Mouse (Mus musculus) liver, embryonic 13.5 days (tissue): Measurements from ENCODE around the gene Mical2. TPM values are rescaled to one million over a fixed set of nuclear protein-coding genes. Genes with fewer than 3 reads are reported as not detected.

ENCODE experiments used
- ATAC-seq: fragments of 200-750 bp; cut with Nextera tagmentation; 2 replicates; pipeline ENCODE4 v1.8.0; 2017; ENCODE audit warnings: low read depth, mild to moderate bottlenecking, moderate number of reproducible peaks, moderate library complexity
- DNase-seq: peaks from one replicate; pipeline ENCODE4 v3.0.0; 2022
- H3K27ac ChIP-seq: fragments of 300-500 bp; sonication (generic); 2 replicates; pipeline ENCODE4 v1.5.1; 2015; ENCODE audit warnings: moderate library complexity, mild to moderate bottlenecking, inconsistent platforms
- H3K27me3 ChIP-seq: fragments of 300-500 bp; sonication (generic); 2 replicates; pipeline ENCODE4 v1.6.1; 2015; ENCODE audit warnings: mild to moderate bottlenecking, inconsistent platforms
- H3K36me3 ChIP-seq: fragments of 300-500 bp; sonication (generic); 2 replicates; pipeline ENCODE4 v1.6.1; 2015; ENCODE audit warnings: mild to moderate bottlenecking, inconsistent platforms
- H3K4me1 ChIP-seq: fragments of 300-500 bp; sonication (generic); replicated peaks from 2 replicates; pipeline ENCODE4 v1.6.1; 2015; ENCODE audit warnings: inconsistent platforms
- H3K4me2 ChIP-seq: fragments of 300-500 bp; sonication (generic); 2 replicates; pipeline ENCODE4 v1.6.1; 2015; ENCODE audit warnings: inconsistent platforms, mild to moderate bottlenecking, moderate library complexity
- H3K4me3 ChIP-seq: fragments of 300-500 bp; sonication (generic); replicated peaks from 2 replicates; pipeline ENCODE4 v1.5.1; 2015; ENCODE audit warnings: mild to moderate bottlenecking, inconsistent platforms
- H3K9ac ChIP-seq: fragments of 300-500 bp; sonication (generic); 2 replicates; pipeline ENCODE4 v1.6.1; 2015; ENCODE audit warnings: mild to moderate bottlenecking, inconsistent platforms
- H3K9me3 ChIP-seq: fragments of 300-500 bp; sonication (generic); replicated peaks from 2 replicates; pipeline ENCODE4 v1.6.1; 2016; ENCODE audit warnings: inconsistent platforms
- WGBS: fragments of 180-500 bp; shearing (Covaris S2); methylation state at CpG from one replicate; pipeline ENCODE4 v1.1.7; 2015; ENCODE audit not compliant: insufficient replicate concordance; 5-methylcytosine and 5-hydroxymethylcytosine counted together
- polyA plus RNA-seq: library from polyadenylated mRNA; unstranded; fragments of >200 nt; fragmentation: Nextera tagmentation; extraction: Ambion mirVana; gene quantifications from 2 replicates; pipeline ENCODE4 v1.2.1, GENCODE M21; 2015

Gene Mical2
- polyA plus RNA-seq, 1 experiment from 2014 or later: 1.5 TPM

- no peak overlapping the region for H3K4me3 ChIP-seq
- 57% methylated on average over 7 of the region's 7 CpGs for WGBS
- no peaks in the 10 kb centered on the region for H3K27me3 ChIP-seq
- ATAC-seq (no peak), DNase-seq (no peak)
- H3K4me2 ChIP-seq: no peak overlapping the region
- H3K36me3 ChIP-seq: no peaks in the 10 kb centered on the region
- no peak overlapping the region for H3K27ac ChIP-seq
- H3K4me1 ChIP-seq: no peaks in the 10 kb centered on the region
- no peak overlapping the region for H3K9ac ChIP-seq
- no peaks in the 10 kb centered on the region for H3K9me3 ChIP-seq
These were observed 7.8 kb downstream of the Mical2 start for GRCm38 (mm10) chr7:112233345-112234005.

DNA sequence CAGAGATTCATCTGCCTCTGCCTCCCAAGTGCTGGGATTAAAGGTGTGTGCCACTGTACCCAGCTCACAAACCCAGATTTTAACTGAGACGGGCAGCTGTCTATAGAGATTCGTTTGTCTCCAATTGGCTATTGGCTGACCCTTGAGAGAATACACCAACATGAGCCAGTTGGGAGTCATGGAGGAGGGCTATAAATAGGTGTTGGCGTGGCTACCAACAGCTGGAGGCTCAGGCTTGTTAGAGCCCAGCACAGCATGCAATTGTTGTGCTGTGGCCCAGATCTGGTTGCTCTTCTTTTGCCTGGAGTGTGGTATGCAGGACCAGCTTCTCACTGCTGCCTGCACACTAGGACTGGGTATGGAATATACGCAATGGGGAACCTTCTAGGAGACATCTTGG lies 8.8 kb downstream of the Mical2 start:
- ATAC-seq (no peak), DNase-seq (no peak)
- H3K4me1 ChIP-seq: peaks cover 3% of the 10 kb centered on the region; the same call in 1 of the 2 replicates
- H3K27me3 ChIP-seq: no peaks in the 10 kb centered on the region
- 69% methylated on average over 4 of the region's 4 CpGs for WGBS
- no peak overlapping the region for H3K4me3 ChIP-seq
- no peak overlapping the region for H3K9ac ChIP-seq
- H3K4me2 ChIP-seq: no peak overlapping the region
- no peaks in the 10 kb centered on the region for H3K9me3 ChIP-seq
- H3K27ac ChIP-seq: no peak overlapping the region
- H3K36me3 ChIP-seq: no peaks in the 10 kb centered on the region

- 53% methylated on average over 4 of the region's 4 CpGs for whole genome bisulfite sequencing
- Histone ChIP-seq H3K27ac (no peak overlapping the region), H3K4me3 (no peak overlapping the region), H3K4me1 (peaks cover 3% of the 10 kb centered on the region; the same call in 1 of the 2 replicates), H3K27me3 (no peaks in the 10 kb centered on the region), H3K9ac (no peak overlapping the region), H3K4me2 (no peak overlapping the region), H3K36me3 (no peaks in the 10 kb centered on the region), H3K9me3 (no peaks in the 10 kb centered on the region)
- no peak for DNase-seq
- no peak for ATAC-seq
These were observed 9.8 kb downstream of the Mical2 start for GRCm38 (mm10) chr7:112235493-112235892.

GRCm38 (mm10) chr7:112237211-112237610 lies 11.6 kb downstream of the Mical2 start:
- H3K4me3 ChIP-seq: no peak overlapping the region
- peaks cover 3% of the 10 kb centered on the region; the same call in 1 of the 2 replicates for H3K4me1 ChIP-seq
- H3K9ac ChIP-seq: no peak overlapping the region
- ATAC-seq (no peak), DNase-seq (no peak)
- no peaks in the 10 kb centered on the region for H3K9me3 ChIP-seq
- H3K4me2 ChIP-seq: no peak overlapping the region
- 66% methylated on average over 7 of the region's 7 CpGs for WGBS
- no peak overlapping the region for H3K27ac ChIP-seq
- no peaks in the 10 kb centered on the region for H3K36me3 ChIP-seq
- no peaks in the 10 kb centered on the region for H3K27me3 ChIP-seq

- Histone ChIP-seq H3K4me3 (no peak overlapping the region), H3K4me2 (no peak overlapping the region), H3K9ac (no peak overlapping the region), H3K4me1 (peaks cover 3% of the 10 kb centered on the region; the same call in 1 of the 2 replicates), H3K36me3 (no peaks in the 10 kb centered on the region), H3K27me3 (no peaks in the 10 kb centered on the region), H3K9me3 (no peaks in the 10 kb centered on the region), H3K27ac (no peak overlapping the region)
- WGBS: 18% methylated on average over 3 of the region's 3 CpGs
- ATAC-seq (no peak), DNase-seq (no peak)
These were observed 12.2 kb downstream of the Mical2 start for GRCm38 (mm10) chr7:112237868-112238267.

GRCm38 (mm10) chr7:112238768-112239728 lies 13.4 kb downstream of the Mical2 start:
- Histone ChIP-seq H3K9me3 (no peaks in the 10 kb centered on the region), H3K27ac (no peak overlapping the region), H3K27me3 (no peaks in the 10 kb centered on the region), H3K36me3 (no peaks in the 10 kb centered on the region), H3K4me3 (no peak overlapping the region), H3K4me1 (peaks cover 3% of the 10 kb centered on the region; the same call in 1 of the 2 replicates), H3K4me2 (no peak overlapping the region), H3K9ac (no peak overlapping the region)
- DNase-seq (no peak), ATAC-seq (no peak)
- 46% methylated on average over 10 of the region's 10 CpGs for WGBS

DNA sequence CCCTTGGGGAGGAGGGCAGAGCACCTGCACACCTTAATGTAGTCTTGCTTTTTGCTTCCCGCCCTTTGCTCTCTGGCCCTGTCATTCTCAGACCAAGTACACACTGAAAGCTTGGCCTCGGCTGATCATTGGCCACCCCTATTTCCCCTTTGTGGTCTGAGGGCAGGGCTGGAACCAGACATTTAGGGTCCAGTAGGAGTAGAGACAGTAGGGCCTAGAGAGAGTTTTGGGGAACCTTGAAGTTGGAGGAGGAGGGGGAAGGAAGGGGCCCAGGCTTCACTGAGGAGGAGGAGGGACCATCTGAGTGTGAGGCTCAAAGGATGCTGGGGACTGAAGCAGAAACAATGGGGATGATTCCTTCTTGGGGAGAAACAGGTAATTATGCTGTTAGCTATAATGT lies 15.1 kb downstream of the Mical2 start:
- 11% methylated on average over 2 of the region's 2 CpGs for WGBS
- Histone ChIP-seq H3K9me3 (no peaks in the 10 kb centered on the region), H3K4me3 (no peak overlapping the region), H3K9ac (no peak overlapping the region), H3K4me1 (peaks cover 6% of the 10 kb centered on the region; the same call in 1 of the 2 replicates), H3K36me3 (no peaks in the 10 kb centered on the region), H3K27me3 (no peaks in the 10 kb centered on the region), H3K27ac (no peak overlapping the region), H3K4me2 (no peak overlapping the region)
- no peak for DNase-seq
- ATAC-seq: no peak

- Histone ChIP-seq H3K4me1 (peaks cover 6% of the 10 kb centered on the region; the same call in 1 of the 2 replicates), H3K9me3 (no peaks in the 10 kb centered on the region), H3K9ac (no peak overlapping the region), H3K36me3 (no peaks in the 10 kb centered on the region), H3K27me3 (no peaks in the 10 kb centered on the region), H3K4me3 (no peak overlapping the region), H3K4me2 (no peak overlapping the region), H3K27ac (no peak overlapping the region)
- ATAC-seq (no peak), DNase-seq (no peak)
- WGBS: 56% methylated on average over 8 of the region's 8 CpGs
These were observed 15.7 kb downstream of the Mical2 start for GRCm38 (mm10) chr7:112241211-112241944.

- H3K9ac ChIP-seq: no peak overlapping the region
- H3K27me3 ChIP-seq: no peaks in the 10 kb centered on the region
- H3K4me1 ChIP-seq: peaks cover 6% of the 10 kb centered on the region; the same call in 1 of the 2 replicates
- H3K27ac ChIP-seq: no peak overlapping the region
- ATAC-seq (no peak), DNase-seq (no peak)
- no peaks in the 10 kb centered on the region for H3K9me3 ChIP-seq
- no peak overlapping the region for H3K4me3 ChIP-seq
- no peak overlapping the region for H3K4me2 ChIP-seq
- WGBS: 81% methylated on average over 3 of the region's 3 CpGs
- no peaks in the 10 kb centered on the region for H3K36me3 ChIP-seq
These were observed 16.3 kb downstream of the Mical2 start for GRCm38 (mm10) chr7:112241945-112242329.

DNA sequence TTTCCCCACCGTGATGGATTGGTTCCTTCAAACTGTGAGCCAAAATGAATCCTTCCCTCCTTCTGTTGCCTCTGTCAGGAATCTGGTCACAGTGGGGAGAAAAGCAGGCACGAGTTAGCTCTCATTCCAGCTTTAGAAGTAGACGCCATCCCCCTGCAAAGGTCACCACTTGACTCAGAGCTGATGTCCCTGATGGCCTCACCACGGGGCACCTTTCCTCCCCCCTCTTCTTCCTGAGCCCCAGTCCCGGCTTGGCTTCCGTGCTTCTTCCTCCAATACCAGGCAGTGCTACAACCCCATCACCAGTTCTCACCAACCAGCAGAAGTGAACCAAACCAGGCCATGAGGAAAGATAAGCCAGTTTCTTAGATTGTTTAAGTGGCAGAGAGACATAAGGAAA lies 16.9 kb downstream of the Mical2 start:
- 63% methylated on average over 6 of the region's 6 CpGs for WGBS
- DNase-seq: no peak
- Histone ChIP-seq H3K4me1 (peaks cover 6% of the 10 kb centered on the region; the same call in 1 of the 2 replicates), H3K27me3 (no peaks in the 10 kb centered on the region), H3K36me3 (no peaks in the 10 kb centered on the region), H3K9me3 (no peaks in the 10 kb centered on the region), H3K4me3 (no peak overlapping the region), H3K27ac (no peak overlapping the region), H3K4me2 (no peak overlapping the region), H3K9ac (no peak overlapping the region)
- ATAC-seq: no peak

- DNase-seq (no peak), ATAC-seq (no peak)
- Histone ChIP-seq H3K4me3 (no peak overlapping the region), H3K9me3 (no peaks in the 10 kb centered on the region), H3K27ac (no peak overlapping the region), H3K27me3 (no peaks in the 10 kb centered on the region), H3K4me1 (peaks cover 3% of the 10 kb centered on the region; the same call in 1 of the 2 replicates), H3K9ac (no peak overlapping the region), H3K4me2 (no peak overlapping the region), H3K36me3 (no peaks in the 10 kb centered on the region)
- WGBS: 32% methylated on average over 2 of the region's 2 CpGs
These were observed 18.4 kb downstream of the Mical2 start for GRCm38 (mm10) chr7:112244071-112244470.
